Mouse (Mus musculus) central nervous system, embryonic 18 days (tissue): ENCODE data around the gene Prss36. TPM values are rescaled to one million over a fixed set of nuclear protein-coding genes. Genes with fewer than 3 reads are reported as not detected.

Experiments
- polyA plus RNA-seq: library from polyadenylated mRNA; depleted of rRNA; stranded (reverse); fragments of >200 nt; gene quantifications from 2 replicates; pipeline ENCODE4 v1.2.3, GENCODE M21; 2012; rRNA removed

Prss36 gene
- polyA plus RNA-seq = 14.2 and 14.7 TPM in 2 replicates

GRCm38 (mm10) chr7:127946470-127947023, at the start of gene Prss36:
Gene Prss36, minus strand, starts transcription at chr7:127946725.

DNA sequence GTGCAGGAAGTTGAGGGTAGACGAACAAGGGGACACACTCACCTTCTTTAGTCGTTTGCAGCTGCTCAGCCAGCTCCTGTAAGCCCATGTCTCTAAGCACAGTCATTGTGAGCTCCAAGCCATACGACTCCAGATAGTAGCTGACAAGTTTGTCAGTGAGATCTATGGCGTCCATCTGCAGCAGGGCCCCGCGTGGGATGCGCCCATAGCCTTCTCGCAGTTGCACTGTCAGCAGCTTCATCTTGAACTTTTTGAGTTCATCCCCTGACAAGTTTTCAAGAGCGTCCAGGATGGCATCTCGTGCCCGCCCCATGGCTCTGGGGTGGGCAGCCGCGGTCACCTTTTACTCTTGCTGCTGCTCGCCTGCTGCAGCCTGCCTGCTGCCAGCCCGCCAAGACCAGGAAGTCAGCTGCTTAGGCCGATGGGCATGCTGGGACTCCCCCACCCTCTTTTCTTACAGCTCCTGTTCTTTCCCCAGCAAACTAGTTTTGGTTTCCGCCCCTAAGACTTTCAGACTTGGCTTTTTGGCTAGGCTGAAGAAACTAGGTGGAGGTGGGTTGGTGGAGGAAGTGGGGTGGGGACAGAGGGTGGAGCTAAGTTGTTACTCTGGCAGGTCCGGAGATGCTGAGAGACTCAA, 46.9 kb upstream of the Prss36 start, which contains the start of gene Pycard:
TSS of gene Pycard (minus strand) at position 527 of the 637 bp plus-strand sequence.

GRCm38 (mm10) chr7:127967004-127967921, 20.7 kb upstream of the Prss36 start, which contains the start of gene Fus:
Gene Fus, plus strand, starts transcription at chr7:127967457.

DNA sequence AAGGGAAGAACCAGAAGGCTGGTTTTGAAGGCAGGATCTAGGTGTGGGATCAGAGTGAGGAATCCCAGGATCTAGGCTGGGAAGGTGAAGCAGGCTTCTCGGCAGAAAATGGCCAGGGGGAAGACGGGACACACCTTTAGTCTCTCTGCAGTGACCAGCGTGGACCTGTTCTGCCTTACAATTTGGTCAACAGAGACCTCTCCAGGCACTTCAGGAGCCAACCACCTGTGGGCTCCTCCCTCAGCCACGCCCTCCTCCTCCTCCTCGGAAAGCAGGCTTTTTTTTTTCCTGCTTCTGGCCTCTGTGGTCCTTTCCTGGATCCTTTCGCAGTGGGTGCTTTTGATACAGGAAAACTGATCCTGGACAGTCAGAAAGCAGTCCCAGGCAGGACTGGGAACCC, 16.6 kb downstream of the Prss36 start, which contains the start of gene Prss8:
TSS of gene Prss8 (minus strand) at position 182 of the 400 bp plus-strand sequence.

DNA sequence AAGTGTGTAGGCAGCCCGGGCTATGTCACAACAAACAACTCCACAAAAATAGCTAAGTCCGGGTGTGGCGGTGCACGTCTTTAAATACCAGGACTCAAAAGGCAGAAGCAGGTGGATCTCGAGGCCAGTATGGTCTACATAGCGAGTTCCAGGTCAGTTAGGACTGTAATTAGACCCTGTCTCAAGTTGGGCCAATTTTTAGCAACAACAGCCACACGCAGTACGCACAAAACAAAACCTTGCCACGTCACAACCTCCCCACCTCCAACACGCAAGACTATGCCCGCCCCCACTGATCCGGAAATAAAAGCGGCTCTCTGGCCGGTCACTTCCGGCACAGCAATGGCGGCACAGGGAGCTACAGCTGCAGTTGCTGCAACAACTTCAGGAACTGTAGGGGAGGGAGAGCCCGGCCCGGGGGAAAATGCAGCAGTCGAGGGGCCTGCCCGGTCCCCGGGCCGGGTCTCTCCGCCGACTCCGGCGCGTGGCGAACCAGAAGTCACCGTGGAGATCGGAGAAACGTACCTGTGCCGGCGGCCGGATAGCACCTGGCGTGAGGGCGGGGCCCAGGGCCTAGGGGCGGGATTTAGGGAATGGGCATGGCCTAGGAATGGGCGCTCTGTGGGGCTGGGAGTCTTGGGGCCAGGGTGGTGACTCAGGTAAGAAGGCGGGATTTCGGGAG, 34.2 kb downstream of the Prss36 start, which contains the start of gene Kat8:
TSS of gene Kat8 (plus strand) at position 327 of the 682 bp plus-strand sequence.

DNA sequence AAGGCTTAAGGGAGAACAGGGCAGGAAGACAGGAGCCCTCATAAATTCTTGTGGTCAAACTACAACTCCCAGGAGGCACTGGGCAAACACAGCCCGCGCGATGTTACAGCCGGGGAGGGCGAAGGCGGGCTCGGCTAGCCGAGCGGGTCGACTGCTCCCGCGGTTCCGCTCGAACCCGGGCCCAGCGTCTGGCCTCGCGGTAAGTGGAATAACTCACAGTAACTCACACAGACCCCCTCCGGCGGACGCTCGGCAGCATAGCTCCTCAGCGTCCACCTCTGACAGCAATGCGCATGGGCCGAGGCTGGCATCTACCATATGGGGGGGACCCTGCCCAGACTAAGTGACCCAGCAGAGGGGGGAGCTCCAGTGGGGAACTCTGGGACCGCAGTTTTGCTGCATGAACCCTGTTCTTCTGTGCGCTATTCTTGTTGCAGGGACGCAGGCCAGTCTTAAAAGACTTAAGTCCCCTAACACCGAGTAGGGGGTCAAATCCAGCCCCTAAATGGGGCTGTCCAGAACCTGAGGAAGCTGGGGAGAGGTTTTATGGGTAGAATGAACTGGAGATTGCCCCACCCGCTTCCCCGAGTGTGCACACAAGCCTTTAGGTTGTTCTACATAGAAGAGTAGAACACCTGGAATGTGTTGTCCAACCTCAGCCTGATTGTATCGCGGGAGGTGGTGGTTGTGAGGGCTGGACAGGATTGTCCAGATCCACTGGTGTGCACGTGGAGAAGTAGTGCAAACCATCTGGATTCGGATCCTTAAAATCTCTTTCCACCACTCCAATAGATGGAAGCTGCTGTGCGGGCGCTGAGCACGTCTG, 42.3 kb downstream of the Prss36 start, which contains the start of gene Bckdk:
TSS of gene Bckdk (plus strand) at position 112 of the 826 bp plus-strand sequence.

DNA sequence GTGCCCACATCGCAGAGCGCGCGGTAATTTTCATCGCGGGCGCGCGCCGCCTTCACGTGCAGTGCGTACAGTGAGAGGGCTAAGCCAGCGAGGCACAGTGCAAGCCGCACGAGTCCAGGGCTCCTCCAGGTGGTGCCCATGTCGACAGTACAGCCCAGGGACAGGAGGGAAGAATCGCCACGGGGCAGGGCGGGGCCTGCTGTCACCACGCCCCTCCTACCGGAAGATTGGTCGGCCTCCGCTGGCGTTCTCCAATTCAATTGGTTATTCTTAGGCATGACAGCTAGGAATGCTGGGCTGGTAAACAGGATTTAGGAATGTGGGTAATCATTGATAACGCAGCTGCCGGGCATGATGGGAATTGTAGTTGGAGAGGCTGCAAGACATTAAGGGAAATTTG, 51.1 kb downstream of the Prss36 start, which contains the start of the genes Gm21974 and Vkorc1:
TSS of gene Gm21974 (minus strand) at position 13 of the 400 bp plus-strand sequence.
TSS of gene Vkorc1 (minus strand) at position 176 of the 400 bp plus-strand sequence.

DNA sequence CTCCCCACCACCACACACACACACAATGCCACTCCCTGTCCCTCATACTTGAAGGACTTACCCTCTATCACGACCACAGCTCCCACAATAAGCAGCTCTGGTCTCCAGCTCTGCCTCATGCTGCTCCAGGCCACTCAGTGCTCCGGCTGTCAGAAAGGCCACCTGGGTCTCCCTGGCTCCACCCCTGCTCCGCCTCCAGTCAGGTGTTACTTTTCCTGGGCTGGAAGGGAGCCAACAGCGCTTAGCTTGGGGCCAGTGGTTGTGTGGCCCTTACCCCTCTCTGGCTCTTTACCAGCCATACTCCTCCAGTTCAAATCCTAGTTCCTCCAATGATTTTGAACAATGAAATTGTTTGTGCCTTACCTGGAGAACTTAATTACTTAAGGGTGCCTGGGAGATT, 55.7 kb downstream of the Prss36 start, which contains the start of gene Prss53:
TSS of gene Prss53 (minus strand) at position 173 of the 400 bp plus-strand sequence.

Other genes starting within 250 kb of the Prss36 start
- 55.6 and 57.5 TPM in 2 replicates for gene Bcl7c, start 237.8 kb downstream of the Prss36 start, polyA plus RNA-seq
- 10.1 and 11.8 TPM in 2 replicates for gene Ctf1, start 234.0 kb downstream of the Prss36 start, polyA plus RNA-seq
- gene Ctf2, start 214.6 kb downstream of the Prss36 start, polyA plus RNA-seq = not detected in 2 replicates
- gene Fbxl19, start 202.2 kb downstream of the Prss36 start, polyA plus RNA-seq = 122 and 135 TPM in 2 replicates
- gene Orai3, start 176.9 kb downstream of the Prss36 start, polyA plus RNA-seq = 9.1 and 11.1 TPM in 2 replicates
- 9.1 and 11.1 TPM in 2 replicates for gene Setd1a, start 170.1 kb downstream of the Prss36 start, polyA plus RNA-seq
- 0.20 and 0.35 TPM in 2 replicates for gene Gm49388, start 161.1 kb downstream of the Prss36 start, polyA plus RNA-seq
- 12.5 and 14.7 TPM in 2 replicates for gene Hsd3b7, start 146.1 kb downstream of the Prss36 start, polyA plus RNA-seq
- 43.4 and 52.4 TPM in 2 replicates for gene Stx4a, start 122.4 kb downstream of the Prss36 start, polyA plus RNA-seq
- 104 and 129 TPM in 2 replicates for gene Stx1b, start 122.2 kb downstream of the Prss36 start, polyA plus RNA-seq
- 16.3 and 17.3 TPM in 2 replicates for gene Zfp646, start 70.5 kb downstream of the Prss36 start, polyA plus RNA-seq
- gene Zfp668, start 69.9 kb downstream of the Prss36 start, polyA plus RNA-seq = 14.1 and 18.4 TPM in 2 replicates
- gene Prss53, start 55.8 kb downstream of the Prss36 start, polyA plus RNA-seq = 2.9 and 3.0 TPM in 2 replicates
- gene Gm21974, start 51.3 kb downstream of the Prss36 start, polyA plus RNA-seq = not detected in 2 replicates
- 68.8 and 78.8 TPM in 2 replicates for gene Vkorc1, start 51.1 kb downstream of the Prss36 start, polyA plus RNA-seq
- gene Bckdk, start 42.6 kb downstream of the Prss36 start, polyA plus RNA-seq = 44.6 and 48.7 TPM in 2 replicates
- gene Kat8, start 34.2 kb downstream of the Prss36 start, polyA plus RNA-seq = 48.7 and 49.7 TPM in 2 replicates
- 0.57 and 1.2 TPM in 2 replicates for gene Prss8, start 16.6 kb downstream of the Prss36 start, polyA plus RNA-seq
- gene Fus, start 20.7 kb upstream of the Prss36 start, polyA plus RNA-seq = 556 and 596 TPM in 2 replicates
- 4.5 and 7.3 TPM in 2 replicates for gene Pycard, start 47.1 kb upstream of the Prss36 start, polyA plus RNA-seq
- gene Trim72, start 57.2 kb upstream of the Prss36 start, polyA plus RNA-seq = 0.53 and 3.0 TPM in 2 replicates
- 1.1 and 1.7 TPM in 2 replicates for gene Itgam, start 115.9 kb upstream of the Prss36 start, polyA plus RNA-seq
- not detected in 2 replicates for gene Gm49368, start 116.0 kb upstream of the Prss36 start, polyA plus RNA-seq
- 0.09 and 0.10 TPM in 2 replicates for gene Itgax, start 182.8 kb upstream of the Prss36 start, polyA plus RNA-seq
- gene Itgad, start 207.7 kb upstream of the Prss36 start, polyA plus RNA-seq = 0.13 and 0.20 TPM in 2 replicates